Mouse (Mus musculus) urinary bladder, postnatal 25 days (tissue): ENCODE measurements around the gene Olfr559.
A peak's percentile ranks its signal among the peaks of the same experiment; 100 is the strongest.

Experiments
- DNase-seq: peaks from one replicate; pipeline ENCODE4 v3.0.0; 2022; ENCODE audit warnings: low spot score

Gene Olfr559

GRCm38 (mm10) chr7:102727391-102727790 is at the start of gene Olfr559:
Gene Olfr559, minus strand, starts transcription at chr7:102727491.
- no peak for DNase-seq

DNA sequence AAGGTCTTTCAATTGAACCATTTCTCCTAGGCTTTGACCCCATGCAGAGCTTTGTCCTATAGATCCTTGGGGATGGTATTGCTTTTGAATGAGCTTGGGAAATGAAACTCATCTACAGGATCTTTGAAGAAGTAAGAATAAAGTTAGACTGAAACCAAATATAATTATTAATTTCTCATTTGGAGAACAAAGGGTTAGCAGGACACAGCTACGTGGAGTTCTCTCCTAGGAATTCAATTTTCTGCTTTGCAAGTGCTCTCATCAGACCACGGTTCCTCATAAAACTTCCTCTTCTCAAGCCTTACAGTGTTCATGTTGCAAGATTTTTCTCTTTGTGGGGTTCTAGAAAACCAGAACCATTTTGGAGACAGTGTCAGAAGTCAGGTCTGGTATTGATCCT is 43.6 kb upstream of the Olfr559 start, which contains the start of gene Olfr561:
Olfr561 (plus strand) TSS at position 301 of the 400 bp plus-strand sequence.
- DNase-seq = no peak

DNA sequence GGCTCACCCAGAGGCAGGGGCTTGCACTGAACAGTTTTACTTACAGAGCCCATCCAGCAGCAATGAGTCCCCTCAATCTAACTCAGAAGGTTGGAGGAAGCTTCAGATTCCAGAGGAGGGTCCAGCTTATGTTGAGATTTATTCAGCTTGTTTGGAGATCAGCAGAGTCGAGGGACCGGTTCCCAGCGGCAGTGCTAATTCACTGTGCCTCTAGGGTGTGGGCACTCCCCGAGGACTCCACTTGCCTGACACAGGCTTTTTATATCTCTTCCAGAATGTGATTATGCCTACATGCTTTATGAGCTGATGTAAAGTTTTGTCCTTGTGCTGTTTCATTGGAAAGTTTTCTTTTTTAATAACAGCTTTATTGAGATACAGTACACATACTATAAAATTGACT is 32.0 kb upstream of the Olfr559 start, which contains the start of the genes Olfr560 and Olfr78:
Olfr560 (minus strand) TSS at position 101 of the 400 bp plus-strand sequence.
Olfr78 (minus strand) TSS at position 206 of the 400 bp plus-strand sequence.
- no peak for DNase-seq

DNA sequence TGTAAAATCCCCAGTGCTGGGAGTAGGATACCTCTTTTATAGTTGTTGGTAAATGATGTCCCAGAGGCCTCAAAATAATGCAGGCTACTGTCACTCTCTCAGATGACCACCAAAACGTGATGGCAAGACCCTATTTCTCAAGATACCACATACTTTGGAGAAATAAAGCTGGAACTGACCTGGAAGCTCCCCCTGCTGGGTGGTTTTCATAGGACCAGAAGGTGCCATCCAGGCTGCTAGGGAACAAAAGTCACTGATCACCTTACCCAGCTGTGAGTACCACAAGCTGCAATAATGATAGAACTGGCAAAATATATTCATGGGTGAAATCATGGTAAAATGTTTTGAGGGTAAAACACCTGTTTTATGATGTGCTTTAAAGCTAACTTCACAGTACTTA is 24.8 kb upstream of the Olfr559 start:
- DNase-seq = peak; percentile 11

- no peak for DNase-seq
Measured at GRCm38 (mm10) chr7:102737705-102738104, 10.4 kb upstream of the Olfr559 start.

DNA sequence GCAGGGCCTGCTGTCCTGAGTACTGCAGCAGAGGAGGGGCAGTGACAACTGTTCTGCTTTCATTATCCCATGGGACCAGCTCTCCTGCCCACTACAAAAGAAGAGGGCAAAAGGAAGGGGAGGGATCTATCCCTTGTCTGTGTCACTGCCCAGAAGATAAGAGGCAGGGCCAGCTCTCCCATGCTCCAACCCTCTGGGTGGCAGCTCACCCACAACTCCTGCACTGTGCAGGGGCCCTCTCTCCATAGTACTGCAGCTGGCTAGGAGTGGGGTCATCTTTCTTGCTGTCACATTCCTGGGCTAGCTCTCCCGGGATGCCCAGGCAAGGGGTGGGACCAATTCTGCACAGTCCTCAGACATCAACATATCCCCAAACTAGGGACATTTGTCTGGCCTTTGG is 6.5 kb upstream of the Olfr559 start:
- no peak for DNase-seq

DNA sequence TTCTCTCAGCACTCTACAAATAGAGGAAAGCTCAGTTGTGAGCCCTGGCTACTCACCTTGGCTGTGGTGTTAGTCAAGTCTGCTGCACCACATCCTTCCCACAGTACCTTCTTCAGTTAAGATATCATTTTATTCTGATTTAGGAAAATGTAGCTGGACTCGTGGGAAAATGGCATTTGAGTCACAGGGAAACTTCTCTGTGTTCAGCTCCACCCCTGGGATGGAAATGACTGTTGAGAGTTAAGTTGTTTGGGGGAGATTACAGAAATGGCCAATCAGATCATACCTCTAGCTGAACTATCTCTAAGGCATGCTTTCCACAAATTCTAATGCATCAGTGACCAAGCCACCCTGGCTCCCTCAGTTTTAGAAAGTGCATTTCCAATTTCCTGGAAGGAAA is 8.3 kb downstream of the Olfr559 start, which contains the start of gene Olfr33:
Olfr33 (minus strand) TSS at position 101 of the 400 bp plus-strand sequence.
- no peak for DNase-seq

DNA sequence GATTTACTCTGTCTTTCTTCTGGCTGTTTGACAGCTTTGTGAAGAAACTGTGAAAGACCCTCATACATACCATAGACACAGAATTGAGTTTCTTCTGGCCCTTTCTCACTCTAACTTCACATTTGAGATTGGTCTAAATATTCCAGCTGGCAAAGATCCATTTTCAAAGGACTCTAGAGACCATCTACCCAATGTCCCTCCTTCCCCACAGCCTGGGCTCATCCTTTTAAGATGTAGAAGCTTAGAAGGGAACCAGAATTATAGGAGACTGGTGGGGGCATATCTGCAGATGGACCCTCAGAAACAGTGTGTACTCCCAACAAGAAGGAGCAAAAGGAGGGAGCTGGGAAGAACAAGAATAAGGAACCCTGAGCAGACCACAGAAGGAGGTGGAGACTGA is 25.4 kb downstream of the Olfr559 start, which contains the start of gene Olfr558:
Olfr558 (plus strand) TSS at position 301 of the 400 bp plus-strand sequence.
- no peak for DNase-seq

DNA sequence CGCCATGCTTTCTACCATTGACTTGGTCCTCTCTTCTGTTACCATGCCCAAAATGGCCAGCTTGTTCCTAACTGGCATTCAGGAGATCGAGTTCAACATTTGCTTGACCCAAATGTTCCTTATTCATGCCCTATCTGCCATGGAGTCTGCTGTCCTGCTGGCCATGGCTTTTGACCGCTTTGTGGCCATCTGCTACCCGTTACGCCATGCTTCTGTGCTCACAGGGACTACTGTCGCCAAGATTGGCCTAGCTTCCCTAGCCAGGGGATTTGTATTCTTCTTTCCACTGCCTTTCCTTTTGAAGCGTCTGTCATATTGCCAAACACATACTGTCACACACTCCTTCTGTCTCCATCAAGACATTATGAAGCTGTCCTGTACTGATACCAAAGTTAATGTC is 28.8 kb downstream of the Olfr559 start:
- no peak for DNase-seq

GRCm38 (mm10) chr7:102695358-102696125 is 31.7 kb downstream of the Olfr559 start, which contains the start of gene Olfr557:
Gene Olfr557, plus strand, starts transcription at chr7:102695910.
- peak; percentile 46 for DNase-seq

DNA sequence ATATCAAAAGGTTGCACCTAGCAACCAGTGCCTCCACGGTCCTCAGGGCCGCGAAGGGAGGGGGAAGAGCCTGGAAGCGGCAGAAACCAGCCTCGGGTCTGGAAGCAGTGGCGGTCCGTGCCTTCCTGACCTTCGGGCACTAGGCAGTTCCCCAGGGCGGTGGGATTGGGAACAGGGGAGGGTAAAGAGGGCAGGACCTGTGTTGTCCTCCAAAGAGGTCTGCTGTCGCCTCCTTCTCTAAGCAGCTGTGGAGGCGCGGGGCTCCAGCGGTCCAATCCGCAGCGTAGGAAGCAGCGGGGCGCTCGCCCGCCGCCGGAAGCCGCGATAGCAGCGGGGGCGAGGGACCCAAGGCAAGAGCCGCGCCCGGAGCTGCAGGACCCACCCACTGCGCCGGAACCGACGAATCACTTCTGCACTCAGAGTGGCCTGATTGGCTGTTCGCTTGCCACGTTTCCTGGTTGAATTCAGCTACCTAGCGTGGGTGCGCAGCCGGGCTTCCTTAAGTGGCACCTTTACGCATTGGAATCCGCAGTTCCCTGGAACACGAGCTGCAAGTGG is 40.3 kb downstream of the Olfr559 start, which contains the start of gene Trim68:
Trim68 (minus strand) TSS at position 384 of the 558 bp plus-strand sequence.
- DNase-seq = peak; percentile 85

DNA sequence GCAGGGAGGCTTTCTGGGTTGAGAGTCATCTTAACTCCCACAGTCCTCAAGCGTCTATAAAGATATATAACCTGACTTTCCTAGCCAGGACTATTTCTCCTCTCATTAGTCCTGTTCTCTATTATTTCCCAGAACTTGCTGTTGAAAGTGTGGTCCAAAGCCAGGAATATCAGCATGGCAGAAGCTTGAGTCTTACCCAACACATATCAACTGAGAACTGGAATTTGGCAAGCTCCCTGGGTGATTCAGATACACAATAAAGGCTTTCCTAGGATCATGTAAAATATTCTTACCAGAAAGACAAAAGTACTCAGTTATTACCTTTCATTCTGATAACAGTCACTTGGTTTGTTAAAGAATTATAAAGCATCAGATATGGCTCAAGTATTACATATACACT is 45.4 kb downstream of the Olfr559 start:
- DNase-seq = no peak

DNA sequence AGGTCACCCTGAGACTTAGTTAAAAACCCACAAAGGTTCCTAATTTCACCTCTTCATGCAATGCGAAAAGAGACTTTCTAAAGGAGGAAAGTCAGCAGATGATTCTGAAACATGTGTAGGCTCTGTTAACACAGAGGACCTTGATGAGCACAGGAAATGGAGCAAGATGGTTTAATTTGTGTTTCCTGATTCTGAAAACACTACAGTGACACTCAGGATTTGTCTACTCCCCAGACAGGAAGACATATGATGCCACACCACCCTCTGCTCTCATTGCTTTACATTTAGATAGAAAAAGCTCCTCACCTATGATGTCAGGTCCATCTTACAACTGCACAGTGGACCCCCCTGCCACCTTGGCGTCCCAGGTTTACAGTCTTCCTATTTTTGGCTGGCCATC is 51.1 kb downstream of the Olfr559 start:
- DNase-seq = no peak
